Mouse (Mus musculus) layer of hippocampus, postnatal 14 days (tissue): ENCODE measurements around the gene Gm11627. TPM values are rescaled to one million over a fixed set of nuclear protein-coding genes. Genes with fewer than 3 reads are reported as not detected.

Source experiments
- DNase-seq, 2 experiments: peaks; one replicate each; pipeline ENCODE4 v3.0.0; 2021 to 2022; ENCODE audit warnings: low spot score in 2 of 2, mixed read lengths in 1 of 2
- total RNA-seq, 2 experiments: library from RNA; stranded (reverse); gene quantifications; 2 replicates each; pipeline ENCODE4 v1.2.3; 2021

The Gm11627 gene
- total RNA-seq, 2 experiments from 2014 or later = 6.4 to 6.9 TPM

GRCm38 (mm10) chr11:102603496-102603850 is 24.2 kb upstream of the Gm11627 start:
- peak; percentile 16 to 46 for DNase-seq

- DNase-seq = no peak
Measured at GRCm38 (mm10) chr11:102602816-102603495, 23.7 kb upstream of the Gm11627 start.

- no peak for DNase-seq
Measured at GRCm38 (mm10) chr11:102599912-102600311, 20.7 kb upstream of the Gm11627 start.

GRCm38 (mm10) chr11:102595341-102595820 is 16.1 kb upstream of the Gm11627 start:
- DNase-seq = no peak

- no peak for DNase-seq
Measured at GRCm38 (mm10) chr11:102587554-102587953, 8.3 kb upstream of the Gm11627 start.

- no peak for DNase-seq
Measured at GRCm38 (mm10) chr11:102586445-102587130, 7.3 kb upstream of the Gm11627 start.

GRCm38 (mm10) chr11:102582736-102583135 is 3.5 kb upstream of the Gm11627 start:
- no peak for DNase-seq

GRCm38 (mm10) chr11:102582016-102582610 is 2.9 kb upstream of the Gm11627 start:
- DNase-seq = no peak

- DNase-seq = no peak
Measured at GRCm38 (mm10) chr11:102581281-102582015, 2.2 kb upstream of the Gm11627 start.

GRCm38 (mm10) chr11:102580034-102580330 is 721 bp upstream of the Gm11627 start:
- DNase-seq = no peak

- peak; percentile 59 to 71 for DNase-seq
Measured at GRCm38 (mm10) chr11:102578341-102579118, 731 bp downstream of the Gm11627 start.

GRCm38 (mm10) chr11:102576050-102576754 is 3.1 kb downstream of the Gm11627 start:
- no peak for DNase-seq

- DNase-seq = no peak
Measured at GRCm38 (mm10) chr11:102575034-102575433, 4.2 kb downstream of the Gm11627 start.

- peak; percentile 76 to 84 for DNase-seq
Measured at GRCm38 (mm10) chr11:102572866-102573663, 6.2 kb downstream of the Gm11627 start.

- DNase-seq = no peak
Measured at GRCm38 (mm10) chr11:102568756-102569377, 10.4 kb downstream of the Gm11627 start.

GRCm38 (mm10) chr11:102568191-102568590 is 11.1 kb downstream of the Gm11627 start:
- no peak for DNase-seq

- no peak for DNase-seq
Measured at GRCm38 (mm10) chr11:102567723-102568122, 11.5 kb downstream of the Gm11627 start.

GRCm38 (mm10) chr11:102567157-102567556 is 12.1 kb downstream of the Gm11627 start:
- DNase-seq = no peak

GRCm38 (mm10) chr11:102566290-102566689 is 13.0 kb downstream of the Gm11627 start:
- no peak for DNase-seq
